Mouse (Mus musculus) embryonic facial prominence, embryonic 11.5 days (tissue): ENCODE results near the gene Kif7. TPM values are rescaled to one million over a fixed set of nuclear protein-coding genes. Genes with fewer than 3 reads are reported as not detected.
A peak's percentile ranks its signal among the peaks of the same experiment; 100 is the strongest.

Experiments
- ATAC-seq: fragments of 200-750 bp; cut with Nextera tagmentation; replicated peaks from 2 replicates; pipeline ENCODE4 v1.8.0; 2017; ENCODE audit warnings: low read depth; ENCODE audit not compliant: insufficient number of reproducible peaks, low FRiP score, low TSS enrichment
- DNase-seq: peaks from one replicate; pipeline ENCODE4 v3.0.0-alpha.2; 2015; ENCODE audit warnings: low spot score
- H3K27ac ChIP-seq: fragments of 300-500 bp; sonication (generic); replicated peaks from 2 replicates; pipeline ENCODE4 v1.5.1; 2014; ENCODE audit warnings: mild to moderate bottlenecking, low read depth, low read length, control low read depth
- H3K27me3 ChIP-seq: fragments of 300-500 bp; sonication (generic); 2 replicates; pipeline ENCODE4 v1.6.1; 2014; ENCODE audit warnings: mild to moderate bottlenecking, low read length, moderate library complexity, mixed read lengths; ENCODE audit not compliant: control insufficient read depth, insufficient read depth
- H3K36me3 ChIP-seq: fragments of 300-500 bp; sonication (generic); replicated peaks from 2 replicates; pipeline ENCODE4 v1.6.1; 2014; ENCODE audit warnings: low read depth, mild to moderate bottlenecking, low read length, moderate library complexity, mixed read lengths; ENCODE audit not compliant: control insufficient read depth, insufficient read depth
- H3K4me1 ChIP-seq: fragments of 300-500 bp; sonication (generic); 2 replicates; pipeline ENCODE4 v1.6.1; 2014; ENCODE audit warnings: low read length, mixed read lengths; ENCODE audit not compliant: control insufficient read depth, insufficient read depth
- H3K4me2 ChIP-seq: fragments of 300-500 bp; sonication (generic); 2 replicates; pipeline ENCODE4 v1.6.1; 2014; ENCODE audit warnings: low read depth, mild to moderate bottlenecking, control low read depth, low read length, moderate library complexity
- H3K4me3 ChIP-seq: fragments of 300-500 bp; sonication (generic); 2 replicates; pipeline ENCODE4 v1.5.1; 2014; ENCODE audit warnings: low read depth, low read length, control low read depth
- H3K9ac ChIP-seq: fragments of 300-500 bp; sonication (generic); replicated peaks from 2 replicates; pipeline ENCODE4 v1.6.1; 2014; ENCODE audit warnings: mild to moderate bottlenecking, control low read depth, low read length
- H3K9me3 ChIP-seq: fragments of 300-500 bp; sonication (generic); replicated peaks from 2 replicates; pipeline ENCODE4 v1.6.1; 2016; ENCODE audit warnings: mild to moderate bottlenecking, low read length, inconsistent platforms, mixed read lengths; ENCODE audit not compliant: control insufficient read depth
- WGBS: fragments of 180-500 bp; shearing (Covaris S2); extraction: QIAGEN DNeasy Blood & Tissue Kit; methylation state at CpG from one replicate; pipeline ENCODE4 v1.1.7; 2014; 5-methylcytosine and 5-hydroxymethylcytosine counted together
- polyA plus RNA-seq: library from polyadenylated mRNA; unstranded; fragments of >200 nt; fragmentation: Nextera tagmentation; extraction: Ambion mirVana; gene quantifications from 2 replicates; pipeline ENCODE4 v1.2.1, GENCODE M21; 2014

Kif7 gene
- polyA plus RNA-seq, 1 experiment from 2014 or later = 4.5 TPM

- WGBS = 56% methylated on average over 4 of the region's 4 CpGs
- Histone ChIP-seq H3K36me3 (no peaks in the 10 kb centered on the region), H3K4me3 (no peak within 1 kb of the TSS), H3K9ac (no peak within 1 kb of the TSS), H3K27ac (no peak within 1 kb of the TSS), H3K27me3 (no peaks in the 10 kb centered on the region; the same call in 1 of the 2 replicates), H3K4me2 (no peak within 1 kb of the TSS), H3K4me1 (no peaks in the 10 kb centered on the region), H3K9me3 (no peaks in the 10 kb centered on the region)
- no peak for DNase-seq
- no peak for ATAC-seq
These were observed 17.1 kb upstream of the Kif7 start, which contains the start of gene Plin1 for GRCm38 (mm10) chr7:79732622-79733021. Gene Plin1 (minus strand): TSS chr7:79732903.

- Histone ChIP-seq H3K4me3 (no peak overlapping the region), H3K4me1 (no peaks in the 10 kb centered on the region), H3K4me2 (no peak overlapping the region), H3K9me3 (no peaks in the 10 kb centered on the region), H3K36me3 (no peaks in the 10 kb centered on the region), H3K9ac (no peak overlapping the region), H3K27me3 (no peaks in the 10 kb centered on the region; the same call in 1 of the 2 replicates), H3K27ac (no peak overlapping the region)
- 78% methylated on average over 13 of the region's 13 CpGs for WGBS
- ATAC-seq (no peak), DNase-seq (no peak)
These were observed 15.9 kb upstream of the Kif7 start for GRCm38 (mm10) chr7:79731438-79731837.

- H3K9me3 ChIP-seq = no peaks in the 10 kb centered on the region
- DNase-seq = peak; percentile 42
- no peak overlapping the region for H3K4me2 ChIP-seq
- no peak overlapping the region for H3K27ac ChIP-seq
- H3K4me3 ChIP-seq = no peak overlapping the region
- ATAC-seq = no peak; the same call in 1 of the 2 replicates
- H3K36me3 ChIP-seq = no peaks in the 10 kb centered on the region
- H3K4me1 ChIP-seq = no peaks in the 10 kb centered on the region
- 65% methylated on average over 11 of the region's 11 CpGs for WGBS
- no peaks in the 10 kb centered on the region; the same call in 1 of the 2 replicates for H3K27me3 ChIP-seq
- no peak overlapping the region for H3K9ac ChIP-seq
These were observed 14.3 kb upstream of the Kif7 start for GRCm38 (mm10) chr7:79729743-79730370.

- no peak overlapping the region for H3K9ac ChIP-seq
- H3K4me3 ChIP-seq = no peak overlapping the region
- H3K27me3 ChIP-seq = no peaks in the 10 kb centered on the region; the same call in 1 of the 2 replicates
- WGBS = 4% methylated on average over 8 of the region's 8 CpGs
- no peaks in the 10 kb centered on the region for H3K4me1 ChIP-seq
- H3K27ac ChIP-seq = no peak overlapping the region
- H3K36me3 ChIP-seq = no peaks in the 10 kb centered on the region
- DNase-seq = peak; percentile 80
- no peaks in the 10 kb centered on the region for H3K9me3 ChIP-seq
- no peak for ATAC-seq
- no peak overlapping the region for H3K4me2 ChIP-seq
These were observed 13.6 kb upstream of the Kif7 start for GRCm38 (mm10) chr7:79729169-79729568.

DNA sequence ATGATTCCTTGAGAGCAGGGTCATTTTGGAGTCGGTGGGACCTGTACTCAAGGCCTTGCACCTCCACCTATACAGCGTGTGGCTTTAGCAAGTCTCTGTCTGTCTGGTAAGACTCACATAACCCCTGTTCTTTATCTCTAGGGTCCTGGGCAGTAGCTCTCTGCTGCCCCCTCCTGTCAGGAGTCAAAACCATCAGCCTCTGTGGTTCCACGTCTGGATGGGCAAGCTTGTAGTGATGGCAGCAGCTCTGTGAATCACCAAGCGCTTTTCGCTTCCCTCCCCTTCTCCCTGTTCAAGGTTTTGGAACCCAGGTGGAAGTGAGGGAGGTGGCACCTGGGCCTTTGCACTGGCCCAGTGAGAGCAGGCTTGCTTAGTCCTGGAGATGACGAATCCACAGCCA lies 12.7 kb upstream of the Kif7 start:
- H3K4me1 ChIP-seq = no peaks in the 10 kb centered on the region
- WGBS = 23% methylated on average over 6 of the region's 6 CpGs
- no peaks in the 10 kb centered on the region for H3K36me3 ChIP-seq
- H3K4me2 ChIP-seq = no peak overlapping the region
- H3K27me3 ChIP-seq = no peaks in the 10 kb centered on the region; the same call in 1 of the 2 replicates
- H3K27ac ChIP-seq = no peak overlapping the region
- ATAC-seq (0 out of 2 replicates have a peak, but pooled peaks have one; percentile 10), DNase-seq (peak; percentile 80)
- no peak overlapping the region for H3K9ac ChIP-seq
- no peaks in the 10 kb centered on the region for H3K9me3 ChIP-seq
- no peak overlapping the region for H3K4me3 ChIP-seq

DNA sequence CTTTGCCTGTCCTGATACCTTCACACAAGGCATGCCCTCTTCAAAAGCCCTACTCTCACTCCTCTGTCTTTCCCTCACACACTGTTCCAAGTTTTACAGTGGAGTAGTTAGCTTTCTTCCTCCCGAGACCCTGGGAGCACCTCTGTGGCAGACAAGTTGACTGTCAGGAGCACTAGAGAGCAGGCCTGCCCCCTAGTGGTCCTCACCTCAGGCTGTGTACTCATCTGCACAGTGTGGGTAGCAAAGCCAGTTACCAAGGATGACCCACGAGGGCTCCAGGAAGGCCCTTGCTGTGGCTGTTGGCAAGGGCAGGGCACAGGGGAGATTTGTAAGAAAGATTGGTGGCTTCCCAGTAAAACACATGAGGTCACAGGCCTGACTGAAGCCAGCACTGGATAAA lies 11.6 kb upstream of the Kif7 start:
- DNase-seq (peak; percentile 75), ATAC-seq (no peak)
- Histone ChIP-seq H3K4me3 (no peak overlapping the region), H3K27me3 (no peaks in the 10 kb centered on the region; the same call in 1 of the 2 replicates), H3K4me1 (no peaks in the 10 kb centered on the region), H3K27ac (no peak overlapping the region), H3K4me2 (no peak overlapping the region), H3K9ac (no peak overlapping the region), H3K36me3 (no peaks in the 10 kb centered on the region), H3K9me3 (no peaks in the 10 kb centered on the region)
- 29% methylated on average over 2 of the region's 2 CpGs for WGBS

- no peaks in the 10 kb centered on the region; the same call in 1 of the 2 replicates for H3K4me1 ChIP-seq
- no peaks in the 10 kb centered on the region for H3K36me3 ChIP-seq
- under 1% methylated on average over 45 of the region's 48 CpGs for WGBS
- H3K9me3 ChIP-seq = no peaks in the 10 kb centered on the region
- peak overlapping the region; percentile 64 for H3K4me3 ChIP-seq
- DNase-seq (peak; percentile 70), ATAC-seq (peak; percentile 68)
- peak overlapping the region; percentile 93 for H3K4me2 ChIP-seq
- H3K27me3 ChIP-seq = no peaks in the 10 kb centered on the region; the same call in 1 of the 2 replicates
- no peak overlapping the region for H3K27ac ChIP-seq
- H3K9ac ChIP-seq = peak overlapping the region; percentile 86
These were observed 6.0 kb upstream of the Kif7 start for GRCm38 (mm10) chr7:79721386-79721977.

GRCm38 (mm10) chr7:79710831-79711230 lies 4.7 kb downstream of the Kif7 start:
- WGBS = 36% methylated on average over 17 of the region's 17 CpGs
- ATAC-seq = no peak
- Histone ChIP-seq H3K4me2 (no peak overlapping the region), H3K27me3 (no peaks in the 10 kb centered on the region), H3K4me1 (no peaks in the 10 kb centered on the region), H3K9me3 (no peaks in the 10 kb centered on the region), H3K27ac (no peak overlapping the region), H3K9ac (no peak overlapping the region), H3K4me3 (no peak overlapping the region), H3K36me3 (peaks cover 3% of the 10 kb centered on the region)
- no peak for DNase-seq
